Mouse (Mus musculus): Measurements from ENCODE around the gene Slc38a2. TPM values are rescaled to one million over a fixed set of nuclear protein-coding genes. Genes with fewer than 3 reads are reported as not detected.

Gene Slc38a2
- polyA plus RNA-seq, 1 experiment from 2014 or later = 191 TPM

GRCm38 (mm10) chr15:96711664-96712063, 12.1 kb upstream of the Slc38a2 start:
- Histone ChIP-seq H3K27me3 (ENCODE audit: control insufficient read depth, insufficient read depth, low read length) (no peaks in the 10 kb centered on the region), H3K9ac (ENCODE audit: low read length) (no peak overlapping the region), H3K4me3 (ENCODE audit: control insufficient read depth in 1 of 2, insufficient read depth in 1 of 2, low read depth in 1 of 2, low read length in 2 of 2) (no peak overlapping the region), H3K9me3 (ENCODE audit: control insufficient read depth, low read length) (no peaks in the 10 kb centered on the region), H3K36me3 (ENCODE audit: control insufficient read depth, insufficient read depth, low read length) (no peaks in the 10 kb centered on the region), H3K4me1 (ENCODE audit: control insufficient read depth in 2 of 2, insufficient read depth in 2 of 2, low read length in 2 of 2) (peaks cover 8 to 15% of the 10 kb centered on the region in 2 experiments; a peak in 3 of 4 replicates), H3K27ac (replicated peaks in 1 of 2; ENCODE audit: control insufficient read depth in 1 of 2, insufficient read depth in 1 of 2, low read depth in 2 of 2, low read length in 2 of 2) (no peak overlapping the region), H3K4me2 (ENCODE audit: low read length) (no peak overlapping the region)
- WGBS = 88% methylated on average over 11 of the region's 11 CpGs
- ATAC-seq (ENCODE audit: insufficient number of reproducible peaks, insufficient read depth, low FRiP score, low read depth) = no peak

GRCm38 (mm10) chr15:96710352-96711114, 11.0 kb upstream of the Slc38a2 start:
- H3K36me3 ChIP-seq (ENCODE audit: control insufficient read depth, insufficient read depth, low read length) = no peaks in the 10 kb centered on the region
- WGBS = 43% methylated on average over 15 of the region's 15 CpGs
- H3K4me2 ChIP-seq (ENCODE audit: low read length) = peak overlapping the region; percentile 76
- peak overlapping the region; percentile 85 for H3K9ac ChIP-seq (ENCODE audit: low read length)
- ATAC-seq (ENCODE audit: insufficient number of reproducible peaks, insufficient read depth, low FRiP score, low read depth) = no peak
- H3K27me3 ChIP-seq (ENCODE audit: control insufficient read depth, insufficient read depth, low read length) = no peaks in the 10 kb centered on the region
- H3K4me3 ChIP-seq (ENCODE audit: control insufficient read depth in 1 of 2, insufficient read depth in 1 of 2, low read depth in 1 of 2, low read length in 2 of 2) = peak overlapping the region; percentile 45 to 50
- H3K4me1 ChIP-seq (ENCODE audit: control insufficient read depth in 2 of 2, insufficient read depth in 2 of 2, low read length in 2 of 2) = peaks cover 2 to 12% of the 10 kb centered on the region in 2 experiments; a peak in 2 of 4 replicates
- peak overlapping the region; percentile 95 to 98 for H3K27ac ChIP-seq (replicated peaks in 1 of 2; ENCODE audit: control insufficient read depth in 1 of 2, insufficient read depth in 1 of 2, low read depth in 2 of 2, low read length in 2 of 2)
- no peaks in the 10 kb centered on the region for H3K9me3 ChIP-seq (ENCODE audit: control insufficient read depth, low read length)

GRCm38 (mm10) chr15:96709491-96710351, 10.2 kb upstream of the Slc38a2 start:
- Histone ChIP-seq H3K4me1 (ENCODE audit: control insufficient read depth in 2 of 2, insufficient read depth in 2 of 2, low read length in 2 of 2) (peaks cover 2 to 12% of the 10 kb centered on the region in 2 experiments; a peak in 2 of 4 replicates), H3K4me3 (ENCODE audit: control insufficient read depth in 1 of 2, insufficient read depth in 1 of 2, low read depth in 1 of 2, low read length in 2 of 2) (peak overlapping the region; percentile 51 to 53), H3K27ac (replicated peaks in 1 of 2; ENCODE audit: control insufficient read depth in 1 of 2, insufficient read depth in 1 of 2, low read depth in 2 of 2, low read length in 2 of 2) (peak overlapping the region; percentile 95 to 98), H3K9ac (ENCODE audit: low read length) (peak overlapping the region; percentile 85), H3K27me3 (ENCODE audit: control insufficient read depth, insufficient read depth, low read length) (no peaks in the 10 kb centered on the region), H3K9me3 (ENCODE audit: control insufficient read depth, low read length) (no peaks in the 10 kb centered on the region), H3K4me2 (ENCODE audit: low read length) (peak overlapping the region; percentile 76), H3K36me3 (ENCODE audit: control insufficient read depth, insufficient read depth, low read length) (no peaks in the 10 kb centered on the region)
- WGBS = 2% methylated on average over 71 of the region's 80 CpGs
- ATAC-seq (ENCODE audit: insufficient number of reproducible peaks, insufficient read depth, low FRiP score, low read depth) = peak; percentile 93

GRCm38 (mm10) chr15:96708976-96709490, 9.5 kb upstream of the Slc38a2 start:
- 31% methylated on average over 14 of the region's 14 CpGs for WGBS
- H3K9ac ChIP-seq (ENCODE audit: low read length) = peak overlapping the region; percentile 79
- H3K36me3 ChIP-seq (ENCODE audit: control insufficient read depth, insufficient read depth, low read length) = no peaks in the 10 kb centered on the region
- H3K4me2 ChIP-seq (ENCODE audit: low read length) = peak overlapping the region; percentile 76
- H3K9me3 ChIP-seq (ENCODE audit: control insufficient read depth, low read length) = no peaks in the 10 kb centered on the region
- H3K4me3 ChIP-seq (ENCODE audit: control insufficient read depth in 1 of 2, insufficient read depth in 1 of 2, low read depth in 1 of 2, low read length in 2 of 2) = peak overlapping the region; percentile 51 to 53
- ATAC-seq (ENCODE audit: insufficient number of reproducible peaks, insufficient read depth, low FRiP score, low read depth) = no peak
- peak overlapping the region; percentile 81 to 85 for H3K27ac ChIP-seq (replicated peaks in 1 of 2; ENCODE audit: control insufficient read depth in 1 of 2, insufficient read depth in 1 of 2, low read depth in 2 of 2, low read length in 2 of 2)
- H3K27me3 ChIP-seq (ENCODE audit: control insufficient read depth, insufficient read depth, low read length) = no peaks in the 10 kb centered on the region
- peaks cover 2 to 9% of the 10 kb centered on the region in 2 experiments; a peak in 2 of 4 replicates for H3K4me1 ChIP-seq (ENCODE audit: control insufficient read depth in 2 of 2, insufficient read depth in 2 of 2, low read length in 2 of 2)

GRCm38 (mm10) chr15:96708428-96708827, 8.9 kb upstream of the Slc38a2 start:
- H3K27me3 ChIP-seq (ENCODE audit: control insufficient read depth, insufficient read depth, low read length) = no peaks in the 10 kb centered on the region
- WGBS = 83% methylated on average over 8 of the region's 8 CpGs

GRCm38 (mm10) chr15:96707936-96708335, 8.4 kb upstream of the Slc38a2 start:
- H3K27ac ChIP-seq (replicated peaks in 1 of 2; ENCODE audit: control insufficient read depth in 1 of 2, insufficient read depth in 1 of 2, low read depth in 2 of 2, low read length in 2 of 2) = no peak overlapping the region
- WGBS = 88% methylated on average over 2 of the region's 2 CpGs
- no peak for ATAC-seq (ENCODE audit: insufficient number of reproducible peaks, insufficient read depth, low FRiP score, low read depth)
- no peaks in the 10 kb centered on the region for H3K9me3 ChIP-seq (ENCODE audit: control insufficient read depth, low read length)
- no peak overlapping the region for H3K9ac ChIP-seq (ENCODE audit: low read length)
- H3K27me3 ChIP-seq (ENCODE audit: control insufficient read depth, insufficient read depth, low read length) = no peaks in the 10 kb centered on the region
- no peaks in the 10 kb centered on the region for H3K36me3 ChIP-seq (ENCODE audit: control insufficient read depth, insufficient read depth, low read length)
- H3K4me2 ChIP-seq (ENCODE audit: low read length) = no peak overlapping the region
- peaks cover 2 to 9% of the 10 kb centered on the region in 2 experiments; a peak in 2 of 4 replicates for H3K4me1 ChIP-seq (ENCODE audit: control insufficient read depth in 2 of 2, insufficient read depth in 2 of 2, low read length in 2 of 2)
- no peak overlapping the region for H3K4me3 ChIP-seq (ENCODE audit: control insufficient read depth in 1 of 2, insufficient read depth in 1 of 2, low read depth in 1 of 2, low read length in 2 of 2)

More at GRCm38 (mm10) chr15:96708428-96708827, 8.9 kb upstream of the Slc38a2 start:
- peaks cover 2 to 9% of the 10 kb centered on the region in 2 experiments; a peak in 2 of 4 replicates for H3K4me1 ChIP-seq (ENCODE audit: control insufficient read depth in 2 of 2, insufficient read depth in 2 of 2, low read length in 2 of 2)
- no peak overlapping the region for H3K27ac ChIP-seq (replicated peaks in 1 of 2; ENCODE audit: control insufficient read depth in 1 of 2, insufficient read depth in 1 of 2, low read depth in 2 of 2, low read length in 2 of 2)
- ATAC-seq (ENCODE audit: insufficient number of reproducible peaks, insufficient read depth, low FRiP score, low read depth) = no peak
- no peaks in the 10 kb centered on the region for H3K9me3 ChIP-seq (ENCODE audit: control insufficient read depth, low read length)
- 0 out of 2 replicates have a peak overlapping the region, but pooled peaks have one; percentile 76 for H3K4me2 ChIP-seq (ENCODE audit: low read length)
- no peak overlapping the region for H3K4me3 ChIP-seq (ENCODE audit: control insufficient read depth in 1 of 2, insufficient read depth in 1 of 2, low read depth in 1 of 2, low read length in 2 of 2)
- no peak overlapping the region for H3K9ac ChIP-seq (ENCODE audit: low read length)
- H3K36me3 ChIP-seq (ENCODE audit: control insufficient read depth, insufficient read depth, low read length) = no peaks in the 10 kb centered on the region

GRCm38 (mm10) chr15:96702466-96703031, 3.0 kb upstream of the Slc38a2 start:
- 86% methylated on average over 12 of the region's 12 CpGs for WGBS
- no peaks in the 10 kb centered on the region for H3K27me3 ChIP-seq (ENCODE audit: control insufficient read depth, insufficient read depth, low read length)
- peaks cover 11% of the 10 kb centered on the region for H3K36me3 ChIP-seq (ENCODE audit: control insufficient read depth, insufficient read depth, low read length)
- no peak overlapping the region for H3K27ac ChIP-seq (replicated peaks in 1 of 2; ENCODE audit: control insufficient read depth in 1 of 2, insufficient read depth in 1 of 2, low read depth in 2 of 2, low read length in 2 of 2)
- peaks cover 7 to 10% of the 10 kb centered on the region in 2 experiments for H3K4me1 ChIP-seq (ENCODE audit: control insufficient read depth in 2 of 2, insufficient read depth in 2 of 2, low read length in 2 of 2)
- no peak overlapping the region for H3K9ac ChIP-seq (ENCODE audit: low read length)
- no peak overlapping the region for H3K4me3 ChIP-seq (ENCODE audit: control insufficient read depth in 1 of 2, insufficient read depth in 1 of 2, low read depth in 1 of 2, low read length in 2 of 2)
- ATAC-seq (ENCODE audit: insufficient number of reproducible peaks, insufficient read depth, low FRiP score, low read depth) = no peak
- H3K9me3 ChIP-seq (ENCODE audit: control insufficient read depth, low read length) = no peaks in the 10 kb centered on the region
- no peak overlapping the region for H3K4me2 ChIP-seq (ENCODE audit: low read length)
